8 mouse cellular contexts compared by ENCODE assay signal in genomic region chr2:104685418-104685817, GRCm38 (mm10). TPM values are rescaled to one million over a fixed set of nuclear protein-coding genes. Genes with fewer than 3 reads are reported as not detected.
DNase-seq lines count a peak whose midpoint lies in the region; ATAC-seq lines count a peak whose summit lies in the region.

No protein-coding gene starts in this region.

- DNase-seq in adipocyte (ENCODE audit: low spot score): peak; percentile 81
- peak; percentile 94 for DNase-seq in embryo, embryonic 10 days (ENCODE audit: low spot score)
- peak; percentile 65 for DNase-seq in gastrocnemius, postnatal 25 days
- peak; percentile 83 to 89 for DNase-seq in left cerebral cortex, postnatal 14 days (ENCODE audit: low spot score in 2 of 2)
- DNase-seq in midbrain, embryonic 10.5 days (ENCODE audit: low spot score): peak; percentile 81
- DNase-seq in right cerebral cortex, postnatal 4 days: peak; percentile 82
- peak; percentile 80 for DNase-seq in yolk sac, embryonic 10.5 days (ENCODE audit: low spot score)

- H3K9me3 ChIP-seq in intestine, embryonic 15.5 days: no peaks in the 10 kb centered on the region
- H3K9me3 ChIP-seq in midbrain, embryonic 10.5 days (replicated peaks): no peaks in the 10 kb centered on the region

- 4% methylated on average over 13 of the region's 13 CpGs for whole genome bisulfite sequencing in intestine, embryonic 15.5 days
- 15% methylated on average over 13 of the region's 13 CpGs for WGBS in midbrain, embryonic 10.5 days

- no peak overlapping the region for H3K4me2 ChIP-seq in intestine, embryonic 15.5 days (replicated peaks)

- no peaks in the 10 kb centered on the region for H3K36me3 ChIP-seq in intestine, embryonic 15.5 days
- peaks cover 36% of the 10 kb centered on the region for H3K36me3 ChIP-seq in midbrain, embryonic 10.5 days

- H3K9ac ChIP-seq in intestine, embryonic 15.5 days: no peak overlapping the region

- H3K27ac ChIP-seq in intestine, embryonic 15.5 days: no peak overlapping the region
- H3K27ac ChIP-seq in midbrain, embryonic 10.5 days (replicated peaks): no peak overlapping the region

- H3K4me1 ChIP-seq in intestine, embryonic 15.5 days (replicated peaks): no peaks in the 10 kb centered on the region
- 0 out of 2 replicates have a peak, but pooled peaks cover 3% of the 10 kb centered on the region for H3K4me1 ChIP-seq in midbrain, embryonic 10.5 days

- intact Hi-C loops in left cerebral cortex, postnatal 14 days (cut with DNase I): loop anchor here (1.0 to 10.0 kb wide), 3 partner anchors 57 to 199 kb away; partner anchors contain the start of gene Depdc7

- no peak overlapping the region for H3K4me3 ChIP-seq in intestine, embryonic 15.5 days (replicated peaks)
- no peak overlapping the region for H3K4me3 ChIP-seq in midbrain, embryonic 10.5 days

- H3K27me3 ChIP-seq in intestine, embryonic 15.5 days (replicated peaks): no peaks in the 10 kb centered on the region
- H3K27me3 ChIP-seq in midbrain, embryonic 10.5 days (ENCODE audit: low read depth, poor library complexity, severe bottlenecking): no peaks in the 10 kb centered on the region

- ATAC-seq in intestine, embryonic 15.5 days: peak; percentile 92

RNA-seq across cellular contexts. Expression of gene Tcp11l1, which starts 26.6 kb away (rescaled TPM):
- total RNA-seq in gastrocnemius, postnatal 25 days (2021): 1 to 10 TPM; 4.4 to 7.1 TPM
- polyA plus RNA-seq in intestine, embryonic 15.5 days (2015; fragmentation: Nextera tagmentation; extraction: Ambion mirVana): 31.2 and 34.5 TPM in 2 replicates
- total RNA-seq in left cerebral cortex, postnatal 14 days (2021): 10 to 100 TPM; 47.1 to 47.9 TPM
- polyA plus RNA-seq in midbrain, embryonic 10.5 days (2016; fragmentation: Nextera tagmentation; extraction: Ambion mirVana): 58.3 and 58.7 TPM in 2 replicates

RNA-seq across cellular contexts. Expression of gene Pin1rt1, which starts 30.8 kb away (rescaled TPM):
- total RNA-seq in gastrocnemius, postnatal 25 days (2021): not detected
- polyA plus RNA-seq in intestine, embryonic 15.5 days (2015; fragmentation: Nextera tagmentation; extraction: Ambion mirVana): 0.14 TPM in 1 of 2 replicates, not detected in the other
- not detected for total RNA-seq in left cerebral cortex, postnatal 14 days (2021)
- polyA plus RNA-seq in midbrain, embryonic 10.5 days (2016; fragmentation: Nextera tagmentation; extraction: Ambion mirVana): not detected in 2 replicates

RNA-seq across cellular contexts. Expression of gene Depdc7, which starts 57.3 kb away (rescaled TPM):
- 1 to 10 TPM; 1.4 to 1.9 TPM for total RNA-seq in gastrocnemius, postnatal 25 days (2021)
- polyA plus RNA-seq in intestine, embryonic 15.5 days (2015; fragmentation: Nextera tagmentation; extraction: Ambion mirVana): 32.6 and 36.2 TPM in 2 replicates
- total RNA-seq in left cerebral cortex, postnatal 14 days (2021): 1 to 10 TPM; 1.0 to 1.7 TPM
- polyA plus RNA-seq in midbrain, embryonic 10.5 days (2016; fragmentation: Nextera tagmentation; extraction: Ambion mirVana): 3.5 TPM in 2 replicates

Comparison
In these comparisons a context has a peak if more than half of its experiments do, and no peak if none do; other contexts are left out.
1. RNA of gene Tcp11l1, which starts 26.6 kb away (total RNA-seq): 47.1 to 47.9 TPM in left cerebral cortex, postnatal 14 days; 4.4 to 7.1 TPM in gastrocnemius, postnatal 25 days; every median in the first group is over 4 times any median in the second.
2. Peak in every context shown above with its lines, with median percentiles within 50 percentile points of each other: DNase-seq.